Mouse (Mus musculus): ENCODE results near the gene Tspan7.

DNA sequence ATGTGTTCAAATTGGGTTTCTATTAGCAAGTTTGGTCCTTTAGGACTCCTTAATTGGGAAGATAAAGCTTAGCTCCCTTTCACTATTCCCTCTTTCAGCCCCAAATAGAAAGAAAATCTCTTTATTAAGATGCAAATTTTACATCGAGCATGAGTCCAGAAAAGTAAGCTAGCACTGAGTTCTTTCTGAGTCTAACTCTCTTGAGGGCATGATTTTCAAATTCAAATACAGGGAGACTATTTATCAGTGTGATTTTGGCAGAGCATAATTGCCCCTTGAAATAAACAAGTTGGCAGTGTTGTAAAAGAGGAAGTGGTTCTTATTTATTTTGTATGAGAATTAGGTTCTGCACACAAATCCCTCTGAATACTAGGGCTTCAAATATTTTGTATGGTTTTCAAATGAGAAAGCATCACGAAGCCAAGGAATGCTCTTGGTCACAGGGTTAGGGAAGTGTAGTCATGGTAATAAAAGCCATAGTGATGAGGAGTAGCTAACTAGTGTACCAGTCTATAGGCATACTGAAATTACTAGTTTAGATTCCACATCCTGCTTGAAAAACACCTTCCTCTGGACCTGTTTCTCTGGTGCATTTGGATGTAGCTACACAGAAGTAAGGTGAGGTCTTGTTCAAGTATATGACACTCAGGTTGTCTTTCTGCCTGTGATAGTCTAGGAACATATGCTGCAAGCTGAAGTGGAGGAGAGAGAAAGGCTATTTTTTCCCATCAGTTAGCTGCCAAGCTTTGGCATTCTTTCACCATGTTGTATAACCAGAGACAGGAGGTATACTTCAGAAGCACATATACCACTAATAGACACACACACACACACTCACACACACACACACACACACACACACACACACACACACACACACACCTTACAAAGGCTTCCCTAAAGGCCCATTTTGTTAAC, 34.6 kb upstream of the Tspan7 start:
- no peak for TF ChIP-seq POLR2A (IDR thresholded peaks at IDR 0.05; ENCODE audit: borderline replicate concordance, extremely low read depth, insufficient read depth, insufficient read length, poor library complexity, severe bottlenecking)
- TF ChIP-seq CTCF (IDR thresholded peaks at IDR 0.05; ENCODE audit: borderline replicate concordance, extremely low read depth, insufficient read depth, insufficient read length): no peak
